Mouse (Mus musculus) splenic B cell, adult 2 months (primary cell): Measurements from ENCODE around the gene Map2k6.

ENCODE experiments used
- DNase-seq: peaks from one replicate; pipeline ENCODE4 v3.0.0-alpha.2; 2011; ENCODE audit warnings: low read depth, low spot score
- H3K27me3 ChIP-seq: 2 replicates; pipeline ENCODE4 v1.6.1; 2012; ENCODE audit warnings: mild to moderate bottlenecking, low read length, moderate library complexity, mixed read lengths; ENCODE audit not compliant: control insufficient read depth, poor library complexity, insufficient read depth, severe bottlenecking
- H3K36me3 ChIP-seq: 2 replicates; pipeline ENCODE4 v1.6.1; 2012; ENCODE audit warnings: mild to moderate bottlenecking, low read length, moderate library complexity, mixed read lengths; ENCODE audit not compliant: control insufficient read depth, poor library complexity, insufficient read depth, severe bottlenecking

Gene Map2k6

DNA sequence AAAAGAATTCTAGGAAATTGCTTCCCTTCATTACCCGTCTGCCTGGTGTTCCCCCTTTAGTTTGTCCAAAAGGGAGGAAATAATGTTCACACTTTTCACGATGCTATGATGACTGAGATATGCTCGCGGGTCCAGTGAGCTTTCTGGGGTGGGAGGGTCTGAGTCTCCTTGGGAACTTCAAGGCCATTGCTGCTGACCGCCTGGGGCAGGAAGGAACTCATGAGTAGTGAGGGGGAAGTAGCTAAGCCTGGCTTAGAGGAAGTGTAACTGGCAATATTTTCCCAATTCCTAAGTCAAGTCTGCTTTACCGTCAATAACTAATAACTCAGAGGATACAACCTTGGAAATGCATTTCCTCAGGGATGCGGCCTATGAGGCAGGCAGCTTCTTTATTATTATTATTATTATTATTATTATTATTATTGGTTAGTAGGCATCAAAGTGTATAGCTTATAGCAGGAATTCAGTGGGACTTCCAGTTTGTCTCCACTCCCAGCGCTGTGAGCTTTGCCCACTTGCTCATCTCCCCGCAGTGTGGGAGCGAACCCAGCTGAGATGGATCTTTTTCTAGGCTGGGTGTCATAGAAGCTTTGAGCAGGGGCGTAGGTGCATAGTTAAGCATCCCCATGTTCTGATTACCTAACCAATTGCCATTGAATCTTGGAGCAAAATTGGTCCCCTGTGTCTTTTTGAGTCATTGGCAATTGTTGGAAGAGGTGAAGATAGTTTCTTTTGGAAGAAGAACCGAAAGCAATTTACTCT is 163.6 kb downstream of the Map2k6 start:
- H3K27me3 ChIP-seq, result no peaks in the 10 kb centered on the region
- no peaks in the 10 kb centered on the region for H3K36me3 ChIP-seq
- DNase-seq, result no peak

- no peaks in the 10 kb centered on the region for H3K27me3 ChIP-seq
- DNase-seq, result no peak
- no peaks in the 10 kb centered on the region for H3K36me3 ChIP-seq
Measured at GRCm38 (mm10) chr11:110563272-110563671, 164.3 kb downstream of the Map2k6 start.

DNA sequence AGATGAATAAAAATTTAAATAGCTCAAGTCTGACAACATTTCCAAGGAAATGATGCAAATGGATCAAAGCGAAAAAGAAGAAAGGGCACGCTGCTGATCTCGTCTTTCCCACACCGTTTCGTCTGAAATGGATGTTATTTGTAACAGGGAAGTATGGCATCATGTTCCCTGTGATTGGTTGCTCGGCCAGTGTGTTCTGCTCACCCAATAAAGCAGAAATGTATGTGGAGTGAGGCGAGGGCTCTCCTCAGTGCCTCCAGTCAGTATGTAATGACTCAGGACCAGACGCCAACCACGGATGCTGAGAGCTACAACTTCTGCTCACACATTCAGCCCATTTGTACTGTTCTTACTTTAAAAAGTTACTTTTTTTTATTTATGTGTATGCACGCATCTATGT is 164.9 kb downstream of the Map2k6 start:
- DNase-seq, result no peak
- no peaks in the 10 kb centered on the region for H3K36me3 ChIP-seq

GRCm38 (mm10) chr11:110566307-110566706 is 167.4 kb downstream of the Map2k6 start:
- Histone ChIP-seq H3K36me3 (no peaks in the 10 kb centered on the region), H3K27me3 (no peaks in the 10 kb centered on the region)
- no peak for DNase-seq

More for the DNA sequence above, 164.9 kb downstream of the Map2k6 start:
- H3K27me3 ChIP-seq, result no peaks in the 10 kb centered on the region

DNA sequence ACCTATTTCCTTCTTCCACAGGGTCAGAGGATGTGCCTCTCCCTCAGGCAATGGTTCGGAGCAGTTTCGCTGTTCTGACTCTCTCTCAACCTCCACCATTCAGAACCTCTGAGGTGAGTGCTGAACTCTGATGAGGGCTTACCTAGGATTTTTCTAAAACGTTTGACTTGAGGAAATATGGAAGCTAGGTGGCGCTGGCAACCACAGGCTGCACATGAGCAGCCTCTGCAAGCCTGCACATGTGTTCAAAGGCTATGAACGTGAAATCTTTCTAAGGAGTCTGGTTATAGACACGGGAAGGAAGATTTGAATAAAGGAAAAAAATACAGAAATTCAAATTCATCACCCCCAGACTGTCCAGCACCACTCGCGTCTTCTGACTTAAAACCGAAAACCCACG is 173.6 kb downstream of the Map2k6 start:
- no peaks in the 10 kb centered on the region for H3K36me3 ChIP-seq
- peak; percentile 31 for DNase-seq
- no peaks in the 10 kb centered on the region for H3K27me3 ChIP-seq
